Comparison of ENCODE assay signal across 20 mouse cellular contexts in genomic region chr4:13355841-13356240, GRCm38 (mm10).
DNase-seq lines count a peak whose midpoint lies in the region; ATAC-seq and TF ChIP-seq lines count a peak whose summit lies in the region.
"Had no signal": no experiment of that assay in that cellular context is flagged by ENCODE, and none has a peak within 500 bp of the region (broad histone marks: within the 10 kb centered on the region; RNA-seq: fewer than 3 reads in every experiment).

No protein-coding gene starts in this region.

- no peak overlapping the region for H3K4me3 ChIP-seq in kidney, postnatal 0 days (replicated peaks; ENCODE audit: low read depth, low read length)
- H3K4me3 ChIP-seq: embryonic facial prominence, embryonic 12.5 days; forebrain, embryonic 12.5 days; heart, embryonic 13.5 days; hindbrain, embryonic 13.5 days had no signal

- no peak overlapping the region for H3K27ac ChIP-seq in kidney, postnatal 0 days
- H3K27ac ChIP-seq: embryonic facial prominence, embryonic 12.5 days; forebrain, embryonic 12.5 days; heart, embryonic 13.5 days; hindbrain, embryonic 13.5 days; hindbrain, postnatal 0 days had no signal

- ATAC-seq in kidney, postnatal 0 days (replicated peaks; ENCODE audit: low FRiP score, low read depth) = no peak
- ATAC-seq: forebrain, embryonic 16.5 days; hindbrain, postnatal 0 days had no signal

- peak; percentile 27 for DNase-seq in embryo, embryonic 10.5 days (ENCODE audit: low spot score)
- no peak for DNase-seq in embryo, embryonic 9.5 days (ENCODE audit: extremely low spot score)
- peak; percentile 28 for DNase-seq in kidney, postnatal 0 days (ENCODE audit: low spot score)
- no peak for DNase-seq in kidney, postnatal 25 days
- DNase-seq in NIH3T3 (ENCODE audit: low read depth) = peak; percentile 57
- no peak for DNase-seq in spleen, postnatal 10 days (ENCODE audit: low spot score in 2 of 2)
- no peak for DNase-seq in testis, postnatal 10 days (ENCODE audit: low spot score)
- DNase-seq: adrenal gland, adult 8-10 months; adrenal gland, postnatal 36 days; cerebellum, adult 2 months; cerebellum, postnatal 10 days; gastrocnemius, postnatal 25 days; heart, postnatal 36 days; kidney, adult 11 months had no signal

- 81% methylated on average over 4 of the region's 4 CpGs for WGBS in kidney, postnatal 0 days

- no peaks in the 10 kb centered on the region for H3K27me3 ChIP-seq in kidney, postnatal 0 days (ENCODE audit: insufficient read depth, low read length)
- H3K27me3 ChIP-seq: embryonic facial prominence, embryonic 12.5 days; forebrain, embryonic 12.5 days; heart, embryonic 13.5 days; hindbrain, embryonic 13.5 days had no signal

- H3K9ac ChIP-seq in kidney, postnatal 0 days (ENCODE audit: low read depth, low read length) = no peak overlapping the region
- H3K9ac ChIP-seq: embryonic facial prominence, embryonic 12.5 days; forebrain, embryonic 12.5 days; heart, embryonic 13.5 days; hindbrain, embryonic 13.5 days had no signal

- no peaks in the 10 kb centered on the region for H3K36me3 ChIP-seq in kidney, postnatal 0 days (ENCODE audit: insufficient read depth, low read length)
- H3K36me3 ChIP-seq: embryonic facial prominence, embryonic 12.5 days; forebrain, embryonic 12.5 days; heart, embryonic 13.5 days; hindbrain, embryonic 13.5 days had no signal

- H3K4me2 ChIP-seq in kidney, postnatal 0 days (ENCODE audit: low read length) = no peak overlapping the region
- H3K4me2 ChIP-seq: embryonic facial prominence, embryonic 12.5 days; forebrain, embryonic 12.5 days; heart, embryonic 13.5 days; hindbrain, embryonic 13.5 days had no signal

- H3K9me3 ChIP-seq in kidney, postnatal 0 days (replicated peaks; ENCODE audit: low read length) = no peaks in the 10 kb centered on the region
- H3K9me3 ChIP-seq: embryonic facial prominence, embryonic 12.5 days; forebrain, embryonic 12.5 days; heart, embryonic 13.5 days; hindbrain, embryonic 13.5 days had no signal

- H3K4me1 ChIP-seq in kidney, postnatal 0 days (replicated peaks; ENCODE audit: insufficient read depth, low read length) = no peaks in the 10 kb centered on the region
- H3K4me1 ChIP-seq: embryonic facial prominence, embryonic 12.5 days; forebrain, embryonic 12.5 days; heart, embryonic 13.5 days; hindbrain, embryonic 13.5 days had no signal

- TF ChIP-seq CTCF in kidney, postnatal 0 days (IDR thresholded peaks at IDR 0.05; ENCODE audit: low read depth) = no peak

Comparison
In these comparisons a context has a peak if more than half of its experiments do, and no peak if none do; other contexts are left out.
1. DNase-seq: peak in embryo, embryonic 10.5 days (single experiment), kidney, postnatal 0 days (single experiment) and NIH3T3 (single experiment); none in embryo, embryonic 9.5 days (single experiment), kidney, postnatal 25 days (0 of 2), spleen, postnatal 10 days (0 of 2) and testis, postnatal 10 days (single experiment).